Mouse (Mus musculus) embryonic fibroblast, embryonic 13.5 days (primary cell): ENCODE data around the gene Cux2. TPM values are rescaled to one million over a fixed set of nuclear protein-coding genes. Genes with fewer than 3 reads are reported as not detected.
A peak's percentile ranks its signal among the peaks of the same experiment; 100 is the strongest.

Source experiments
- H3K27ac ChIP-seq: 2 replicates; pipeline ENCODE4 v1.5.1; 2012; ENCODE audit warnings: low read length, control low read depth, inconsistent platforms; ENCODE audit not compliant: insufficient read depth
- H3K4me1 ChIP-seq: 2 replicates; pipeline ENCODE4 v1.6.1; 2011; ENCODE audit warnings: low read length; ENCODE audit not compliant: control insufficient read depth, insufficient read depth
- H3K4me3 ChIP-seq: 2 replicates; pipeline ENCODE4 v1.5.1; 2011; ENCODE audit warnings: mild to moderate bottlenecking, control low read depth, low read length; ENCODE audit not compliant: insufficient read depth
- CTCF ChIP-seq: IDR thresholded peaks from 2 replicates; pipeline ENCODE4 v1.5.1; 2011; ENCODE audit warnings: mild to moderate bottlenecking, control low read depth, low read length, moderate library complexity, borderline replicate concordance; ENCODE audit not compliant: insufficient read depth
- POLR2A ChIP-seq: IDR thresholded peaks from 2 replicates; pipeline ENCODE4 v1.6.1; 2011; ENCODE audit warnings: low read depth, mild to moderate bottlenecking, control low read depth, low read length, moderate library complexity
- polyA plus RNA-seq: library from polyadenylated mRNA; stranded (reverse); fragments of >200 nt; gene quantifications from 2 replicates; pipeline ENCODE4 v1.2.4, GENCODE M21; 2011; ENCODE audit warnings: low read depth; ENCODE audit not compliant: missing spikeins, insufficient read length

Cux2 gene
- polyA plus RNA-seq, 1 experiment, result 1.0 TPM

DNA sequence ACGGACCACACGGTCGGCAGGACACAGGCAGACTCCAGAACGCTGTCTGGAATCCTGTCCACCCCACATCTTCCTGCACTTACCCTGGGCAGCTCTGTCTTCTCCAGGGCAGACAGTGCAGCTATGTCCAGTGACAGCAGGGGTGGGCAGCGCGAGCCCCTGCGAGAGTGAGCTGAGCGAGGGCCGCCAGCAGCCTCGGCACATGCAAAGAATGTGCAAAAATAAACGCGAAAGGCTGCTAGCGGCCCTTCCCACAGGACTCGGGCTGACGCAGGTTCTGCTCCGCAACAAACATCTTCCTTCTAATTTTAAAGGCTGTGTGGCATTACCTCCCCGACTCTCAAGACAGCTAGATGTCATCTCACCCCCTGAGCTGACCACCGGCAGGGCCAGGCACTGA lies 47.8 kb downstream of the Cux2 start:
- no peak overlapping the region for H3K27ac ChIP-seq
- no peaks in the 10 kb centered on the region for H3K4me1 ChIP-seq
- no peak overlapping the region for H3K4me3 ChIP-seq
- TF ChIP-seq POLR2A, result no peak
- TF ChIP-seq CTCF, result no peak

DNA sequence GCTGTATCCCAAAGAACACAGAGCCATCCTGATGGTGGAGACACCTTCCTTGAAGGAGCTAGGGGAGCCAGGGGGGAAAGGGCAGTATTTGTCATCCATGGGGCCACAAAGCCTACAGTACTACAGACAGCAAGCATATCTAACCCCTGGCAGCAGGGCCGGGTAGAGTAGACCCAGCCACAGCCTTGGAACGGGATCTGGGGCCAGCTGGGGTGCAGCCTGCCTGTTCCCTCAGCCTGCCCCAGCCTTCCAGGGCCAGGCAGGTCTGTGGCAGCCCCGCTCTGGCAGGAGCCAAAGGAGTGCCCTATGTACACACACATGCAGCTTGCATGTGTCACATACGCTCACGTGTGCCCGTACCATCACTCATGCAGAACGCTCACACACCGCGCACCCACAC lies 48.6 kb downstream of the Cux2 start:
- Histone ChIP-seq H3K4me1 (no peaks in the 10 kb centered on the region), H3K27ac (no peak overlapping the region), H3K4me3 (no peak overlapping the region)
- TF ChIP-seq POLR2A (no peak), CTCF (no peak)

DNA sequence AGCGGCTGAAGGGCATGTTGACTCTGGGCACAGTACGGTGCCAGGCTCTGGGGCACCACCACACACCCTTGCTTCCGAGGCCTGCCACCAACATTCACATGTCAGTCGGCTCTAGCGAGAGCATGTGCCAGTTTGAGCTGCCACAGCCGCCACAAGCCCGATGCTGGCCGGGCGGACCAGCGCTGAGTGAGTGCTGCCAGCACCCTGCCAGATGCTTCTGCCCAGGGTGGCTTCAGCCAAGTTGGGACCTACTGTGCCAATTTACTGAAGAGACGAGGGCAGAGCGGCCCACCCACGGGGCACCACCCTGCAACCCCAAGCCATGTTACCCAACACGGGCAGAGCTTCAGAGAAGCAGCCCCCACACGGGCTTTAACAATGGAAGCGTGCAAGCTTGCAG lies 49.5 kb downstream of the Cux2 start:
- no peak overlapping the region for H3K27ac ChIP-seq
- no peak overlapping the region for H3K4me3 ChIP-seq
- no peaks in the 10 kb centered on the region for H3K4me1 ChIP-seq
- TF ChIP-seq POLR2A (no peak), CTCF (no peak)

DNA sequence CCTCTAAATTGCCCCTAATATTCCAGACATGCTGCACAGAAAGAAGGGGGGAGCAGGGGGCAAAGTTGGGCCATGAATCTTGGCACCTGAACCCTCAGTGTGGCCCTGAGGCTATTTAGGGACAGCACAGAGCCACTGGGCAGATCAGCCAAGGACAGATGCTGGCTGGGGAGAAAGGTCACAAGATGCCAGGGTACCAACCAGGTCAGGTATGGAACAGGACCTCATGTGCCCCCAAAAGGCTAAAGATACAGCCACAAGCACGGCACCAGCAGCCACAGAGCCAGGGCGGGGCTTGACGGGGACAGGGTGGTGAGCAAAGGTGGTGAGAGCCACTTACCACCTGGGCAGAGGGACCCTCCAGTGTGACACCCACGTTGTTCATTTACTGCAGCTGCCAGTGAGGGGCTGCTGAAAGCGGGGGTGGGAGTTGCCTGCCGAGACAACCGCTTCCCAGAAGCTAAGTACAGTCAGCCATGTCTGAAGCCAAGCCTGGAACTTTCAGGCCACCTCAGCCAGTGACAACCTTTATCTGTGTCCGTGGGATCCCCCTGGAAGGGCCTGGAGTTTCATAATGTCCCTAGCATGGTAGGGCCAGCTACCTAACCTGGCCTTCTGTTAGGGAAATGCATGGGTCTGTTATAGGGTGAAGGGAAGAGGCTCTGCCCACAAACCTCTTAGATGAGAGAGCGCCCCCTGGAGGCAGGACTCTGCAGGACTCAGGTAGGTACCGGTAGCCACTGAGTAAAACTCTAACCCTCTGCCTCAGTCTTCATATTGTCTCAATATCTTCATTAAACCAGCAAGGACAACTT lies 50.7 kb downstream of the Cux2 start:
- no peak overlapping the region for H3K4me3 ChIP-seq
- no peaks in the 10 kb centered on the region for H3K4me1 ChIP-seq
- H3K27ac ChIP-seq, result no peak overlapping the region
- peak; percentile 47; the same call in 1 of the 2 replicates for TF ChIP-seq CTCF
- TF ChIP-seq POLR2A, result no peak

DNA sequence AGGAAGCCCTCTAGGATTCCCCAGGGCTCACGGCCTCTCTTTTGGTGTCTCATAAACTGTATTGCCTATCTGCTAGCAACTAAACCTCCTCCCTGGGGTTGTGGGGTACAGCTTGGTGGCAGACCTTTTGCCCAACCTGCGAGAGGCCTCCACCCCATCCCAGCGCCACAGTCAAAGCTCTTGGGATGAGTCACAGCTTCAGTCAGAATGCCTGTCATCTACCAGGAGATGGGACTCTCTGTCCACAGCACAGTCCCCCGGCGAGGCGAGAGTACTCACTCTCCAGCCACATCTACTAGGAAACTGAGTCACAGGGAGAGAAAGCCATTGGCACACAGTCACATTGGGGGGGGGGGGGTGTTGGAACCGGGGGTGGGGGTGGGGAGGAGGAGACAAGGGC lies 51.6 kb downstream of the Cux2 start:
- no peak overlapping the region for H3K27ac ChIP-seq
- no peaks in the 10 kb centered on the region for H3K4me1 ChIP-seq
- no peak for TF ChIP-seq CTCF
- TF ChIP-seq POLR2A, result no peak
- no peak overlapping the region for H3K4me3 ChIP-seq

DNA sequence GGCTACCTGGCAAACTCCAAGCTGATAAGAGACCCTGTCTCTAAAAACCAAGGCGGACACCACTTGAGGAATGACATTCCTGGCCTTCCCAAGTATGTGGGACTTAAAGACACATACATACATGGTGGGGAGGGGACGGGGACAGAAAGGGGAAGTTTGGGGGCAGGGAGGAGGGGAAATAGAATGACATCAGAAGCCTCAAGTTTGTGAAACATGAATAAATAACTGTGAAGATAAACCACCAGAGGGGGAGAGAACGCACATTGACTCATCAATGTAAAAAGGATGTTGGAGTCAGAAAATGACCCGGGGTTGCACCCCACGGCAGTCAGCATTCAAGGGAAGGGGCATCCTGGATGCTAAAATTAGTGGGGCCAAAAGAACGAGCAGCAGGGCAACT lies 53.2 kb downstream of the Cux2 start:
- TF ChIP-seq CTCF, result no peak
- no peak for TF ChIP-seq POLR2A
- Histone ChIP-seq H3K4me3 (no peak overlapping the region), H3K4me1 (no peaks in the 10 kb centered on the region)

DNA sequence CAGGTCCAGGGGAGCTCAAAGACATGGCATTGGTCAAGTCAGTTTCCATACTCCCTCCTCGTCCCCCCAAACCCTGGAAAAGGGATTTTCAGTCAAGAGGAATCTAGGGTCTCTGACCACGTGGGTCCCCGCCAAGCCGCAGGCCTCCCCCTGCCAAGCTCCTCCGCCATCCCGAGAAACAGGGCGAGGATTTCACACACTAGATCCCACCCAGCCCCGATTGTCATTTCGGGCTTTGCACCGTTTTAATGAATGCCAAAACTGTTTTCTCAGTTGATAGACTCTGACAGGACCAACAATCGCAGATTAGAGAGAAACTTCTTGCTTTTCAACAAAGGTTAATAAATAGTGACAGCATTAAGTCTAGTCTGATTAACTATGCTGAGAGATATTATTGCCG lies 55.1 kb downstream of the Cux2 start:
- H3K4me3 ChIP-seq, result no peak overlapping the region
- H3K27ac ChIP-seq, result no peak overlapping the region
- no peaks in the 10 kb centered on the region for H3K4me1 ChIP-seq
- TF ChIP-seq CTCF (no peak), POLR2A (no peak)

More for the DNA sequence above, 53.2 kb downstream of the Cux2 start:
- H3K27ac ChIP-seq, result no peak overlapping the region

DNA sequence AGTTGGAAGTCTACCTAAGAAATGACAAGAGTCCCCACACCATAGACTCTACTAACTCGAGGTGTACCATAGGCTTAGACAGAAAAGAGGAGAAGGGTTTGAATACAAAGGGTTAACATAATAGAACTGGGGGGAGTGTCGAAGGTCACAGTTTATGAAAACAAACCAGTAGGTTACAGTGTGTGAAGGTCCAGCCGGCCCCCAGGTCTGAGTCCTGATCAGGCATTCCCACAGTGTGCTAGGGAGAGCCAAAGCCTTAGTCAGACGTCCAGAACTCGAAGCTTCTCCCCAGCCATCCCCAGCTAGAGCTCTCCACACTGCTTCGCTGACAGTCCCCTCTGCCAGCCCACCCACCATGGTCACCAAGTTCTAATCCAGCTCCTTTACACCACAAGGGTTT lies 58.0 kb downstream of the Cux2 start:
- TF ChIP-seq CTCF (no peak), POLR2A (no peak)
- Histone ChIP-seq H3K4me3 (no peak overlapping the region), H3K4me1 (no peaks in the 10 kb centered on the region), H3K27ac (no peak overlapping the region)

DNA sequence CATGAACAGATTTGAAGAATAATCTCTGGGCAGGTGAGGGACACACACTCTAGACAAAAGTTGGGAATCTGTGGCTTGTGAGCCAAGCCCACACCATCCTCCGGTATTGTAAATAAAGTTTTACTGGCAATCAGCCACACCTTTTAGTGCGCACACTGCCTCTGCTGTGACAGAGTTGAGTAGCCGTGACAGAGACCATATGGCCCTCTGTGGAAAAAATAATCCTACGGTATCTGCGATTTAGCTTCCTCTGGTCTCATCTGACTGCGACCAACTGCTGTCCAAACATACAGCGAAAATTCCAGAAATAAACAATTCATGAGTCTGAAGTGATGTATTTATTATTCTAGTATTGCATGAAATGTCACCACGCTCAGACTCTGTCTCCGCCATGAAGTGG lies 64.0 kb downstream of the Cux2 start:
- H3K27ac ChIP-seq, result no peak overlapping the region
- TF ChIP-seq CTCF (no peak), POLR2A (no peak)
- no peak overlapping the region for H3K4me3 ChIP-seq
- H3K4me1 ChIP-seq, result no peaks in the 10 kb centered on the region

DNA sequence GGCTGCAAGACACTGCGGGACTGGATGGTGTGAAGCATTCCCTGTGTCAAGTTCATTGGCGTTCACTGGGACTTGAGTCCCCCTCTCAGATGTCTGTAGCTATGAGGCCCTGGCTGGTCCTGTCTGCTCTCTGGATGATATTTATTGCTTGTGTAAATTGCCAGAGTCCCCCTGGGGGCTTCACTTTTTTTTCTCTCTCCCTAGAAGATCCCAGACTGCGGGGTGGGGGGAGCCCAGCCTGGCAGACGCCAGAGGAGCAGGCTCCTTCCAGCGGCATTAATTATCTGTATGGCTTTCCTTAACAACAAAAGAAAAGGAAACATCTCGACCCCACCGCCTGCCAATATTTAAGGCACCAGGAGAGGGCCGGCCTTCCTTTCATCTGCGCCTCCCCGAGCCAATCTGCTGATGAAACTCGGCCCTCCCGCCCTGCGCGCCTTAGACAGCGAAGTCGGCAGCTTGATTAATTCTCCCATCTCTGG lies 68.2 kb downstream of the Cux2 start:
- H3K27ac ChIP-seq, result no peak overlapping the region

DNA sequence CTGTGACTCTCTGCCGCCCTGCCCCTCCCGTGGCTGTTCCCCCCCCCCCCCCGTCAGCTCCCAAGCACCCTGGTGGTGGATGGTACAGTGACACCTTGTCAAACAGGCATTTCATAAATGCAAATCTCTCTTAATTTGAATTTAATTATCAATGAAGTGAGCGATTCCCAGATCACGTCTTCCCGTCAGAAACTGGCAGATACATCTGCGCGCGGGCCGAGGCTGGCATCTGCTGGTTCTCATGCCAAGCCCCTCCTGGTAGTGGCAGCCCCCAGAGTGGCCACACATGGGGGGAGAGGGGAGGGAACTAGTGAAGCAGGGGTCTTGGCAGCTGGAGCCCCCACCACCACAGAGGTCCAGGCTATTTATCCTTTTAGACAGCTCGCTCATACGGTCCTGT lies 73.6 kb downstream of the Cux2 start:
- no peaks in the 10 kb centered on the region for H3K4me1 ChIP-seq
- no peak for TF ChIP-seq CTCF
- no peak for TF ChIP-seq POLR2A
- H3K4me3 ChIP-seq, result no peak overlapping the region
- H3K27ac ChIP-seq, result no peak overlapping the region

More for the DNA sequence above, 68.2 kb downstream of the Cux2 start:
- TF ChIP-seq POLR2A, result no peak
- TF ChIP-seq CTCF, result no peak
- Histone ChIP-seq H3K4me3 (no peak overlapping the region), H3K4me1 (no peaks in the 10 kb centered on the region)
